Mouse (Mus musculus): ENCODE measurements around the gene Morn5. TPM values are rescaled to one million over a fixed set of nuclear protein-coding genes. Genes with fewer than 3 reads are reported as not detected.

Morn5 gene
- polyA plus RNA-seq, 1 experiment, result 2.3 TPM

- no peak for DNase-seq (ENCODE audit: low read depth)
- TF ChIP-seq POLR2A (IDR thresholded peaks at IDR 0.05; ENCODE audit: borderline replicate concordance, extremely low read depth, insufficient read depth, insufficient read length, poor library complexity, severe bottlenecking), result no peak
- no peak for TF ChIP-seq CTCF (IDR thresholded peaks at IDR 0.05; ENCODE audit: borderline replicate concordance, extremely low read depth, insufficient read depth, insufficient read length)
Measured at GRCm38 (mm10) chr2:36108615-36109014, 59.4 kb downstream of the Morn5 start.

- TF ChIP-seq POLR2A (IDR thresholded peaks at IDR 0.05; ENCODE audit: borderline replicate concordance, extremely low read depth, insufficient read depth, insufficient read length, poor library complexity, severe bottlenecking) (no peak), CTCF (IDR thresholded peaks at IDR 0.05; ENCODE audit: borderline replicate concordance, extremely low read depth, insufficient read depth, insufficient read length) (peak; percentile 2; the same call in 1 of the 2 replicates)
- DNase-seq (ENCODE audit: low read depth), result no peak
Measured at GRCm38 (mm10) chr2:36112632-36113031, 63.4 kb downstream of the Morn5 start.

GRCm38 (mm10) chr2:36126795-36127429 lies 77.7 kb downstream of the Morn5 start:
- no peak for TF ChIP-seq POLR2A (IDR thresholded peaks at IDR 0.05; ENCODE audit: borderline replicate concordance, extremely low read depth, insufficient read depth, insufficient read length, poor library complexity, severe bottlenecking)
- TF ChIP-seq CTCF (IDR thresholded peaks at IDR 0.05; ENCODE audit: borderline replicate concordance, extremely low read depth, insufficient read depth, insufficient read length), result no peak
- no peak for DNase-seq (ENCODE audit: low read depth)

GRCm38 (mm10) chr2:36127973-36128372 lies 78.7 kb downstream of the Morn5 start:
- TF ChIP-seq POLR2A (IDR thresholded peaks at IDR 0.05; ENCODE audit: borderline replicate concordance, extremely low read depth, insufficient read depth, insufficient read length, poor library complexity, severe bottlenecking) (no peak), CTCF (IDR thresholded peaks at IDR 0.05; ENCODE audit: borderline replicate concordance, extremely low read depth, insufficient read depth, insufficient read length) (no peak)
- DNase-seq (ENCODE audit: low read depth), result no peak

DNA sequence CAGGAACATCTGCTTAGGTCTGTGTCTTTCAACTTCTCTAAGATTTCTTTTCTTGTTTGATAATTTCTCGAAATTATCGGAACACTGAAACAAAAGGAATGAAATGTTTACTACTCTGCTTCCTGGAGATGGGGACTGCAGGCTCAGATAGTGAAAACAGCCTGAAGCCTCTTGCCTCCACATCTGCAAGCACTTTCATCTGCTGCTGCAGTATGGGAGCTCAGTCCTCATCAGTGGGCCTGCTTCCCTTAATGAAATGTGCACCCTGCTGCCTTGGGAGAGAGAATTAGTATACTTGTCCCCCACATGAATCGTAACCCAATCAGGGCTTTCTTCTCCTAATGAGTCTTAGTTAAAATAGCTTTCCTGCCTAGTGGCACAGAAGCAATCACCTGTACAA lies 79.8 kb downstream of the Morn5 start:
- DNase-seq (ENCODE audit: low read depth), result peak; percentile 5
- TF ChIP-seq POLR2A (IDR thresholded peaks at IDR 0.05; ENCODE audit: borderline replicate concordance, extremely low read depth, insufficient read depth, insufficient read length, poor library complexity, severe bottlenecking), result no peak
- TF ChIP-seq CTCF (IDR thresholded peaks at IDR 0.05; ENCODE audit: borderline replicate concordance, extremely low read depth, insufficient read depth, insufficient read length), result no peak

Other genes starting within 250 kb of the Morn5 start
- gene Ttll11, start 69.5 kb upstream of the Morn5 start, polyA plus RNA-seq (2012; rRNA removed), result 7.8 and 9.3 TPM in 2 replicates
- 123 and 135 TPM in 2 replicates for gene Ndufa8, start 52 bp upstream of the Morn5 start, polyA plus RNA-seq (2012; rRNA removed)
- 16.9 and 28.7 TPM in 2 replicates for gene Lhx6, start 56.0 kb downstream of the Morn5 start, polyA plus RNA-seq (2012; rRNA removed)
- gene Mrrf, start 86.9 kb downstream of the Morn5 start, polyA plus RNA-seq (2012; rRNA removed), result 23.7 and 33.5 TPM in 2 replicates
- gene Rbm18, start 87.3 kb downstream of the Morn5 start, polyA plus RNA-seq (2012; rRNA removed), result 73.3 and 86.3 TPM in 2 replicates
- 2.3 and 3.0 TPM in 2 replicates for gene Ptgs1, start 181.0 kb downstream of the Morn5 start, polyA plus RNA-seq (2012; rRNA removed)